Mouse (Mus musculus) liver, embryonic 16.5 days (tissue): ENCODE data around the gene Xylb. TPM values are rescaled to one million over a fixed set of nuclear protein-coding genes. Genes with fewer than 3 reads are reported as not detected.
A peak's percentile ranks its signal among the peaks of the same experiment; 100 is the strongest.

Source experiments
- ATAC-seq: fragments of 200-750 bp; cut with Nextera tagmentation; 2 replicates; pipeline ENCODE4 v1.8.0; 2017; ENCODE audit warnings: low read depth, mild to moderate bottlenecking, moderate number of reproducible peaks, moderate library complexity
- H3K27ac ChIP-seq: fragments of 300-500 bp; sonication (generic); 2 replicates; pipeline ENCODE4 v1.5.1; 2014; ENCODE audit warnings: mild to moderate bottlenecking, low read length
- H3K27me3 ChIP-seq: fragments of 300-500 bp; sonication (generic); 2 replicates; pipeline ENCODE4 v1.6.1; 2014; ENCODE audit warnings: low read depth, low read length, mixed read lengths; ENCODE audit not compliant: control insufficient read depth, insufficient read depth
- H3K36me3 ChIP-seq: fragments of 300-500 bp; sonication (generic); 2 replicates; pipeline ENCODE4 v1.6.1; 2014; ENCODE audit warnings: mild to moderate bottlenecking; ENCODE audit not compliant: control insufficient read depth, insufficient read depth
- H3K4me1 ChIP-seq: fragments of 300-500 bp; sonication (generic); 2 replicates; pipeline ENCODE4 v1.6.1; 2014; ENCODE audit warnings: low read depth, low read length, mixed read lengths; ENCODE audit not compliant: control insufficient read depth
- H3K4me2 ChIP-seq: fragments of 300-500 bp; sonication (generic); 2 replicates; pipeline ENCODE4 v1.6.1; 2014; ENCODE audit warnings: low read depth, low read length, mixed read lengths
- H3K4me3 ChIP-seq: fragments of 300-500 bp; sonication (generic); 2 replicates; pipeline ENCODE4 v1.5.1; 2014; ENCODE audit warnings: low read depth, mild to moderate bottlenecking, low read length
- H3K9ac ChIP-seq: fragments of 300-500 bp; sonication (generic); 2 replicates; pipeline ENCODE4 v1.6.1; 2014; ENCODE audit warnings: low read depth, low read length
- H3K9me3 ChIP-seq: fragments of 300-500 bp; sonication (generic); replicated peaks from 2 replicates; pipeline ENCODE4 v1.6.1; 2016; ENCODE audit warnings: low read length; ENCODE audit not compliant: control insufficient read depth
- WGBS: fragments of 180-500 bp; shearing (Covaris S2); extraction: QIAGEN DNeasy Blood & Tissue Kit; methylation state at CpG from one replicate; pipeline ENCODE4 v1.1.7; 2014; ENCODE audit not compliant: insufficient replicate concordance; 5-methylcytosine and 5-hydroxymethylcytosine counted together
- polyA plus RNA-seq: library from polyadenylated mRNA; unstranded; fragments of >200 nt; fragmentation: Nextera tagmentation; extraction: Ambion mirVana; gene quantifications from 2 replicates; pipeline ENCODE4 v1.2.1, GENCODE M21; 2015

Gene Xylb
- polyA plus RNA-seq: 3.3 and 4.5 TPM in 2 replicates

DNA sequence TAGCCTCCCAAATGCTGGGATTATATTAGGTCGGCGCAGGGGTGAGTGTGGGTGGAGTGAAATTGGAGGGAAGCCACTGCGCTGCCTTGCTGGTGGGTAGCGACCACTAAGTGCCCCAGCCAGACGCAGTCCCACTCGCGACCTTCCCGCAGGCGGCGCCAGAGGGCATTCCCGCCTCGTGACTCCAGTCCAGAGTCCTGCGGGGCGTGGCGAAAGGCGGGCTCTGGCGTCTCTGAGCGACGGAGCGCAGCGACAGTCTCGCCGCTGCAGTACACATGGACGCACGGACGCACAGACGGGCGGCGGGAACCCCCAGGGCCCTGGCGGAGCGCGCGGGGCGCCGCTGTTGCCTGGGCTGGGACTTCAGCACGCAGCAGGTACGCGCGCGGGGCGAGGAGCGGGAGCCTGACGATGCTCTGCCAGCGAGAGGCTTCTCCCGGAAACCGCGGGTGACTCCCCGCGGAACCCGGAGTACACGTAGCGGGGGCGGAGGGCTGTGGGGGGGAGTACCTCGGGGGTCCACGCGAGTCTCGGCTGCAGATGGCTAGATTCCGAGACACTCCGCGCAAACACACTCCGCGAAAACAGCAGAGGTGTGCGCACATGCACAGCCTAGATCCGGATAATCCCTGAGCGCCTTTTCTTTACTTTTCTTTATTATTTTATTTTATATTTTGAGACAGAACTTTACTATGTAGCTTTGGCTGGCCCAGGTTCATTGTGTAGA is at the start of gene Xylb:
Gene Xylb, plus strand, starts transcription at position 51 of the 727 bp plus-strand sequence.
- ATAC-seq: peak; percentile 93
- WGBS: 3% methylated on average over 65 of the region's 65 CpGs
- no peak within 1 kb of the TSS for H3K27ac ChIP-seq

DNA sequence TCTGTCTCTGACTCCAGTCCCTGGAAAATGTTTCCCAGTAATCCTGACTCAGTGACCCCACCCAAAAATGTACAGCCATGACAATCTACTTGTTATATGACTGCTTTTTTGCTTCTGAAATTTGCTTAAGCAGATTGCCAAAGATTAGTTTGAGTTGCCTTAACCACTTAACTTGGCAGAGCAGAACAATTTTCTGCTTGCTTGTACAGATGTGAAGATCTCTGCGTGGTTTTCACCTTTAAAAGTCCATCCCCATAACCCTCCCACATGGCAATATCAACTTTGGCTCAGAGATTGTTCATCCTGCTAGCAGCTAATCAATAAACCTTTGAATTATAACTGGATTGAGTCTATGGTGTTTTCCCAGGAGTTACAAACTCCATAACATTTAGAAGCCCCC is 48.1 kb upstream of the Xylb start:
- no peak overlapping the region for H3K27ac ChIP-seq
- 69% methylated on average over 1 of the region's 1 CpGs for WGBS
- no peak for ATAC-seq

More for the DNA sequence above, at the start of gene Xylb:
- H3K27me3 ChIP-seq: no peaks in the 10 kb centered on the region
- peak within 1 kb of the TSS; percentile 76 for H3K9ac ChIP-seq
- H3K4me2 ChIP-seq: peak within 1 kb of the TSS; percentile 94
- peaks cover 6% of the 10 kb centered on the region for H3K4me1 ChIP-seq
- no peaks in the 10 kb centered on the region for H3K9me3 ChIP-seq
- peak within 1 kb of the TSS; percentile 76 for H3K4me3 ChIP-seq
- no peaks in the 10 kb centered on the region for H3K36me3 ChIP-seq

DNA sequence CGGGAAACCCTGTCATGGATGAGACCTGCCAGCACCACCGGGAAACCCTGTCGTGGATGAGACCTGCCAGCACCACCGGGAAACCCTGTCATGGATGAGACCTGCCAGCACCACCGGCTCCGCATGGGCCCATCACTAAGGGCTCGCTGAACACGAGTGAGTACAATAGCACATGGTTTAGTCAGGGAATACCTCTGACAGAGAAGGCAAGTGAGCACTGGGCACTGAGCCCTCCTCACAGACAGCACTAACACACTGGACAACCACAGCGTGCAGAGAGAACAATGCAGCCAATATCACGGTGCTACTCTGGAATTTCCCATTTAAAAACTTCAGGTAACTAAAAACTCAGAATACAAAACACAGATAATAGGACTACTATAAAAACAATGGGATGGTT is 44.1 kb upstream of the Xylb start:
- H3K4me3 ChIP-seq: no peak overlapping the region
- ATAC-seq: no peak
- no peaks in the 10 kb centered on the region for H3K4me1 ChIP-seq
- H3K27me3 ChIP-seq: no peaks in the 10 kb centered on the region
- H3K9ac ChIP-seq: no peak overlapping the region
- no peak overlapping the region for H3K27ac ChIP-seq
- H3K36me3 ChIP-seq: no peaks in the 10 kb centered on the region
- no peak overlapping the region for H3K4me2 ChIP-seq
- 88% methylated on average over 10 of the region's 10 CpGs for WGBS
- H3K9me3 ChIP-seq: no peaks in the 10 kb centered on the region

More for the DNA sequence above, 48.1 kb upstream of the Xylb start:
- H3K9me3 ChIP-seq: no peaks in the 10 kb centered on the region
- no peak overlapping the region for H3K4me3 ChIP-seq
- H3K36me3 ChIP-seq: no peaks in the 10 kb centered on the region
- no peak overlapping the region for H3K9ac ChIP-seq
- H3K4me1 ChIP-seq: no peaks in the 10 kb centered on the region
- no peak overlapping the region for H3K4me2 ChIP-seq
- no peaks in the 10 kb centered on the region for H3K27me3 ChIP-seq

DNA sequence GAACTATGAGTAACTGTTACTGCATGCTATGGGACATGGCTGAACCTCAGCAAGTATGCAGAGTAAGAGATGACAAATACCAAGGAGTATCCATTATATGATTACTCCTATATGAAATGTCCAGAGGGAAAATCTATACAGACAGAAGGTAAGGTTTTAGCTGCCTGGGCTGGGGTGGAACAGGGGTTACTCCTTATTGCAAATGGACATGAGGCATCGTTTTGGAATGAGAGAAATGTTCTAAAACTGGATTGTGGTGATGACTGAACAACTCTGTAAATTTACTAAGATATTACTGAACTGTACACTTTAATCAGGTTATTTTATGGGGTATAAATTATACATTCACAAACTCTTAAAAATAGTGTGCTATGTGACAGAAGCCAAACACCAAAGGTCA is 38.3 kb upstream of the Xylb start:
- Histone ChIP-seq H3K9ac (no peak overlapping the region), H3K36me3 (no peaks in the 10 kb centered on the region), H3K27ac (no peak overlapping the region), H3K4me3 (no peak overlapping the region), H3K4me2 (no peak overlapping the region), H3K27me3 (no peaks in the 10 kb centered on the region), H3K4me1 (peaks cover 14% of the 10 kb centered on the region), H3K9me3 (no peaks in the 10 kb centered on the region)
- no peak for ATAC-seq
- WGBS: 81% methylated on average over 1 of the region's 1 CpGs

DNA sequence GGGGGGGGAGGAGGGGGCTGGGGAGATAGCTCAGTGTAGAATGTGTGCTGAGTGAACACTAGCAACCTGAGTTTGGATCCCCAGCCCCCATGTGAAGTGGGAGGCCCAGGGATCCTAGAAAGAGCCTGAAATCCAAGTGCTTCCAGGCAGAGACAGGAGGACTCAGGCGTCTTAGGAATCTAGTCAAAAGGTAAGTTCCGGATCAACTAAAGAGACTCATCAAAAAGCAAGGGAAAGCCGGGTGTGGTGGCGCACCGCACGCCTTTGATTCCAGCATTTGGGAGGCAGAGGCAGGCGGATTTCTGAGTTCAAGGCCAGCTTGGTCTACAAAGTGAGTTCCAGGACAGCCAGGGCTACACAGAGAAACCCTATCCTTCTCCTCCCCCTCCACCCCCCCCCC is 36.7 kb upstream of the Xylb start:
- 82% methylated on average over 7 of the region's 7 CpGs for WGBS
- H3K9ac ChIP-seq: no peak overlapping the region

DNA sequence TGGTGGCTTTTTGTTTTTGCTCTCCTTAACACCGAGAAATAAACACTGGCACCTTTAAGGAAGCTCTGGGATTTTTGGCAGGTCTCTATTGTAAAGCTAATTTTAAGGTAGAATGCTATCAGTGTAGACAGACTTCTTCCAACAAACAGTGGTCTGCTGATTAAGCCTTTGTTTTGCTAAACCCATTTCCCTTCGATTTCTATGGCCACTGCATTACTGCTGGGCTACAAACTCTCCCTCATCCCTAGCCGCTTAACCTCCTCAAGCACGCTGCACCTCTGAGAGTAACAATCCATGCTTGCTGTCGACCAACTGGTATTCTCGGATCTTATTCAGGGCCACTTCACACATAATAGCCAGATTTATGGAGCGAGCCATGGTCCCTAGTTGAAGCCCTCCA is 36.2 kb upstream of the Xylb start:
- Histone ChIP-seq H3K27ac (no peak overlapping the region), H3K4me2 (peak overlapping the region; percentile 83), H3K9me3 (no peaks in the 10 kb centered on the region), H3K4me1 (peaks cover 20% of the 10 kb centered on the region), H3K27me3 (no peaks in the 10 kb centered on the region), H3K9ac (peak overlapping the region; percentile 86), H3K36me3 (no peaks in the 10 kb centered on the region), H3K4me3 (peak overlapping the region; percentile 88)
- 7% methylated on average over 7 of the region's 7 CpGs for WGBS
- ATAC-seq: no peak

More for the DNA sequence above, 36.7 kb upstream of the Xylb start:
- Histone ChIP-seq H3K27me3 (no peaks in the 10 kb centered on the region), H3K27ac (no peak overlapping the region), H3K9me3 (no peaks in the 10 kb centered on the region), H3K36me3 (no peaks in the 10 kb centered on the region), H3K4me2 (no peak overlapping the region), H3K4me1 (peaks cover 20% of the 10 kb centered on the region), H3K4me3 (no peak overlapping the region; the same call in 1 of the 2 replicates)
- ATAC-seq: no peak

DNA sequence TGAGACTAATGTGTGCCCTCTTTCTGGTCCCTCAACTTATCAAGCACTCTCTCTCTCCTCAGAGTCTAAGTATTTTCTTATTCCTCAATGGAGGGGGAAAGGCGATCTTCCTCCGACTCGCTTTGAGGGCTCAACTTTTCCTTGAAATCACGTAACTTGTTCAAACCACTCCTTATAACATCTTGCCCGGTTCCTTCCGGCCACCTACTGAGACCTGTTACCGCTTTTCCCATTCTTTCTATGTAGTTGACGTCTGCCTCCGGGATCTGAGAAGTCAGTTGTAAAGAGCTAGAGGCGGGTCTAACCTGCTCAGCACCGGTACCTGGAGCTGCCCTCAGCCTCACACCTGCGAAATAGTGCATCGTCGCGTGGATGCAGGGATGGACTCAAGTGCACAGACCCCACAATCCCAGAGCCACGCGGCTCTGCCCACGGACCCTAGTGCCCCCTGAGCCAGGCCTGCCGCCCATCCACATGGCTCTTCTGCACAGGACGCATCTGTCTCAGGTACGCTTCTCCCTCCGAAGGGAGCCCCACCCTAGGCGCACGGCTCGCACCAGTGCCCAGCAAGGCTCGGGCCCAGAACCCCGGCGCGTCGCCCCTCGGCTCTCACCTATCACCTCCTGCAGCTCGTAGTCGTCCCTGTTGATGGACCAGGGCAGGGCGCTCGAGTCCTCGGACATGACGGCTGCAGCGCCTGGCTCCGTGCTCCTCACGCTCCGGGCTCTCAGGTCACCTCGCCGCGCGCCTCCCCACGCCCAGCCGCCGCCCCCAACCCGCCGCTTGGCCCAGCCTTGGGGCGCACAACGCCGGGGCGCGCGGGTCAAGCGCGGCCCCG is 35.6 kb upstream of the Xylb start:
- Histone ChIP-seq H3K9ac (peak overlapping the region; percentile 86), H3K27me3 (no peaks in the 10 kb centered on the region), H3K4me3 (peak overlapping the region; percentile 88), H3K9me3 (no peaks in the 10 kb centered on the region), H3K36me3 (no peaks in the 10 kb centered on the region), H3K4me2 (peak overlapping the region; percentile 83), H3K27ac (peak overlapping the region; percentile 99), H3K4me1 (peaks cover 20% of the 10 kb centered on the region)
- WGBS: under 1% methylated on average over 58 of the region's 59 CpGs
- peak; percentile 0; the same call in 1 of the 2 replicates for ATAC-seq

DNA sequence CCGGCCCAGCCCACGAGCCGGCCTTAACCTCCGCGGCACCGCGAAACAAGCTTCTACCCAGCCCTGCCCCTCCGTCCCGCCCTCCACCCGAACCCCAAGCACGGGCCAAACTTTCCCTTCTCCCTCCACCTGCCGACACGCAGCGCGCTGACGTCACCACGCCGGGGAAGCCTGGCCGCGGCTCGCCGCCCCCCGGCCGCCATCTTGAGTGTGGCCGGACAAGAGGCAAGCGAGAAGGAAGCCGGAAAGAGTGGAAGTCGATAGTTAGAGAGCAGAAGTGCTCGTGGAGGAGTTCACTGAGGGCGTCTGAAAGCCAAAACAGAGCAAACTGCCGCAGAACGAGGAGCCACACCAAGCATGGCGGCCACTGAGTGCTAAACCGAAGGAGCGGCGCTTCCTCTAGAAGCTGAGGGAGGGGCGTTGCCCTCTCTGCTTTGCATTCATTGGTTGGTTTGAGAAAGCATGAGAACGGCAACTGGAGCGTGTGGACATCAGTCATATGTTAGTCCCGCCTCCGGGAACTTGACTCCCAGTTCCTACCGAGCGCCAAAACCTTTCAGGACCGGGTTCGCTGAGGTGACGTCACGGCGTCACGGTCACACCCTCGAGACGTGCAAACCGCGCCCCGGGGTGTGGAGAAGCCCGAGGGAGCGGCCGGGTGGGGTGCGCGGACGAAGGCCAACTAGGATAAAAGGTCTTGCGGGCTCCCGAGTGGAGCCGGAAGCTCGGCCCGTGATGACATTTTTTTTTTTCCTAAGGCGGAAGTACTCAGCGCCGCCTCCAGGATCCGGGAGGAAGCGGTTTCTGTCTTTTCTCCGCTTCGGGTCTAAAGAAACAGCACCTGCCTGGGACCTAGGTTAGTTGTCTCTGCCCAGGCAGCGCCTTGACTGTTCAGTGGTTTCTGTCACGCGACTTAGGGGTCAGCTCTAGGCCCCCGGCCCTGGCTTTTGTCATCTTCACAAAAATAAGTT is 34.6 kb upstream of the Xylb start, which contains the start of gene Oxsr1:
Gene Oxsr1, minus strand, starts transcription at position 139 of the 971 bp plus-strand sequence.
- Histone ChIP-seq H3K9ac (peak within 1 kb of the TSS; percentile 89), H3K4me2 (peak within 1 kb of the TSS; percentile 83), H3K27me3 (no peaks in the 10 kb centered on the region), H3K9me3 (no peaks in the 10 kb centered on the region), H3K27ac (peak within 1 kb of the TSS; percentile 99), H3K4me3 (peak within 1 kb of the TSS; percentile 88), H3K36me3 (no peaks in the 10 kb centered on the region), H3K4me1 (peaks cover 20% of the 10 kb centered on the region)
- peak; percentile 94 for ATAC-seq
- under 1% methylated on average over 76 of the region's 76 CpGs for WGBS
